Mouse (Mus musculus) neural tube, embryonic 10.5 days (tissue): ENCODE data around the gene 1700001C19Rik.

Experiments used
- DNase-seq: peaks from one replicate; pipeline ENCODE4 v3.0.0-alpha.2; 2017; ENCODE audit warnings: low spot score; ENCODE audit errors: extremely low spot score

1700001C19Rik gene

GRCm38 (mm10) chr17:47436907-47437547, at the start of gene 1700001C19Rik:
Gene 1700001C19Rik (minus strand): TSS chr17:47437376.
- no peak for DNase-seq

- no peak for DNase-seq
These were observed 48.6 kb upstream of the 1700001C19Rik start for GRCm38 (mm10) chr17:47485791-47486190.

GRCm38 (mm10) chr17:47484993-47485392, 47.8 kb upstream of the 1700001C19Rik start:
- no peak for DNase-seq

- DNase-seq, result peak; percentile 40
These were observed 47.2 kb upstream of the 1700001C19Rik start for GRCm38 (mm10) chr17:47484241-47484921.

GRCm38 (mm10) chr17:47482401-47482800, 45.2 kb upstream of the 1700001C19Rik start:
- DNase-seq, result peak; percentile 54

- DNase-seq, result no peak
These were observed 42.7 kb upstream of the 1700001C19Rik start for GRCm38 (mm10) chr17:47479887-47480286.

GRCm38 (mm10) chr17:47475714-47476113, 38.5 kb upstream of the 1700001C19Rik start:
- DNase-seq, result no peak

GRCm38 (mm10) chr17:47475181-47475580, 38.0 kb upstream of the 1700001C19Rik start:
- DNase-seq, result no peak

GRCm38 (mm10) chr17:47474250-47474649, 37.1 kb upstream of the 1700001C19Rik start:
- DNase-seq, result no peak

GRCm38 (mm10) chr17:47473434-47473974, 36.3 kb upstream of the 1700001C19Rik start:
- DNase-seq, result peak; percentile 52

GRCm38 (mm10) chr17:47472435-47473350, 35.5 kb upstream of the 1700001C19Rik start:
- DNase-seq, result no peak

GRCm38 (mm10) chr17:47470686-47471085, 33.5 kb upstream of the 1700001C19Rik start:
- no peak for DNase-seq

- DNase-seq, result no peak
These were observed 32.9 kb upstream of the 1700001C19Rik start for GRCm38 (mm10) chr17:47470121-47470520.

- no peak for DNase-seq
These were observed 32.5 kb upstream of the 1700001C19Rik start for GRCm38 (mm10) chr17:47469642-47470041.

GRCm38 (mm10) chr17:47468466-47468865, 31.3 kb upstream of the 1700001C19Rik start:
- peak; percentile 40 for DNase-seq

GRCm38 (mm10) chr17:47468063-47468462, 30.9 kb upstream of the 1700001C19Rik start:
- DNase-seq, result no peak

GRCm38 (mm10) chr17:47467659-47468058, 30.5 kb upstream of the 1700001C19Rik start:
- no peak for DNase-seq

- DNase-seq, result no peak
These were observed 29.1 kb upstream of the 1700001C19Rik start for GRCm38 (mm10) chr17:47466284-47466683.

GRCm38 (mm10) chr17:47465016-47465415, 27.8 kb upstream of the 1700001C19Rik start:
- DNase-seq, result no peak

GRCm38 (mm10) chr17:47464248-47464965, 27.2 kb upstream of the 1700001C19Rik start:
- DNase-seq, result no peak
